Mouse (Mus musculus) CH12.LX (cell line): ENCODE measurements around the gene Ret.

Source experiments
- CTCF ChIP-seq, 2 experiments: IDR thresholded peaks in 1 of 2; conservative IDR thresholded peaks in 1 of 2; 2 replicates each; pipeline ENCODE4 v1.5.1; 2011 to 2012; ENCODE audit warnings: low read depth in 2 of 2, low read length in 2 of 2, improper control_type of control experiment in 1 of 2, inconsistent platforms in 1 of 2, mild to moderate bottlenecking in 1 of 2, moderate library complexity in 1 of 2
- NRF1 ChIP-seq: IDR thresholded peaks from 2 replicates; pipeline ENCODE4 v1.6.1; 2014; ENCODE audit warnings: low read depth, mild to moderate bottlenecking, inconsistent platforms, low read length, improper control_type of control experiment, moderate library complexity

DNA sequence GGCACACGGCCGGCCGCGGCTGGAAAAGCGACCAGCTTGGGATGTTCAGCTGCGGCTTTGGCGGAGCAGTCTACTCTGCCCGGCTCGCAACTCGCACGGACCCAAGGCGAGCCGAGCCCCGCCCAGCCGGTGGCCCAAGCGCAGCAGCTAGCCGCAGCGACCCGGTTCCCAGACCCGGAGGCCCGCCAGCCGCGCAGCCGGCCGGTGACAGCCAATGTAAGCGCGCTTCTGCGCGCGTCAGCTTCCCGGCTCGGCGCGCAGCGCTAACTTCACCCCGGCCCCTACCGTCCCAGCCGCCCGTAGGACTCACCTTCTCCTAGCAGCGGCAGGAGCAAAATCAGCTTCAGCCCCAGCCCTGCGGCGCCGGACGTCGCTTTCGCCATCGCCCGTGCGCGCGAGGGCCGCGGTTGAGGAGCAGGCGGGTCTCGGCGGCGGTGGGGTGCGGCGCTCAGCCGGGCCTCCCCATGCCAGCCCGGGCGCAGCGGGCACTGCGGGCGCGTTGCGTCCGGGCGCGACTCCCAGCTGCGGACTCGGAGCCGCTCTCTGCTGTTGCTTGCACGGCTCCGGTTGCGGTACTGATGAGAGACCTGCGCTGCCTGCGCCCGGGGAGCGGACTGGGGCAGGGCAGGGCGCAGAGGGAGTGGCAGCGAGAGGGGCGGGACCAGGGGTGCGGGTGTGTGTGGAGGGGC is 623 bp downstream of the Ret start:
- no peak for TF ChIP-seq NRF1
- TF ChIP-seq CTCF (conservative IDR thresholded peaks at IDR 0.05 in 1 of 2, IDR thresholded peaks at IDR 0.05 in 1 of 2; ENCODE audit: low read depth in 2 of 2, low read length in 2 of 2) = no peak
